Mouse (Mus musculus) testis, adult 2 months (tissue): Measurements from ENCODE around the gene Fkbpl. TPM values are rescaled to one million over a fixed set of nuclear protein-coding genes. Genes with fewer than 3 reads are reported as not detected.

Source experiments
- H3K27ac ChIP-seq: fragments of 200-500 bp; 2 replicates; pipeline ENCODE4 v1.5.1; 2012; ENCODE audit warnings: low read depth, low read length; ENCODE audit not compliant: control insufficient read depth, insufficient read depth
- H3K27me3 ChIP-seq: fragments of 200-500 bp; 2 replicates; pipeline ENCODE4 v1.6.1; 2012; ENCODE audit warnings: mild to moderate bottlenecking, low read length, moderate library complexity; ENCODE audit not compliant: control insufficient read depth, insufficient read depth
- H3K36me3 ChIP-seq: fragments of 200-500 bp; 2 replicates; pipeline ENCODE4 v1.6.1; 2012; ENCODE audit warnings: mild to moderate bottlenecking, low read length; ENCODE audit not compliant: control insufficient read depth, insufficient read depth
- H3K4me1 ChIP-seq: fragments of 200-500 bp; 2 replicates; pipeline ENCODE4 v1.6.1; 2012; ENCODE audit warnings: low read length; ENCODE audit not compliant: control insufficient read depth, insufficient read depth
- H3K4me3 ChIP-seq: fragments of 200-500 bp; 2 replicates; pipeline ENCODE4 v1.5.1; 2012; ENCODE audit warnings: low read depth, mild to moderate bottlenecking, low read length, moderate library complexity, mixed read lengths; ENCODE audit not compliant: control insufficient read depth
- CTCF ChIP-seq: fragments of 200-500 bp; IDR thresholded peaks from 2 replicates; pipeline ENCODE4 v1.5.1; 2012; ENCODE audit warnings: low read depth, mild to moderate bottlenecking, inconsistent platforms, low read length, moderate library complexity; ENCODE audit not compliant: control insufficient read depth, insufficient read depth, insufficient replicate concordance
- POLR2A ChIP-seq: fragments of 200-500 bp; IDR thresholded peaks from 2 replicates; pipeline ENCODE4 v1.6.1; 2012; ENCODE audit warnings: low read depth, mild to moderate bottlenecking, inconsistent platforms, low read length, moderate library complexity; ENCODE audit not compliant: control insufficient read depth
- polyA plus RNA-seq: library from polyadenylated mRNA; depleted of rRNA; stranded (reverse); fragments of >200 nt; gene quantifications from 2 replicates; pipeline ENCODE4 v1.2.3, GENCODE M21; 2012

Gene Fkbpl
- polyA plus RNA-seq, 1 experiment = 156 TPM

DNA sequence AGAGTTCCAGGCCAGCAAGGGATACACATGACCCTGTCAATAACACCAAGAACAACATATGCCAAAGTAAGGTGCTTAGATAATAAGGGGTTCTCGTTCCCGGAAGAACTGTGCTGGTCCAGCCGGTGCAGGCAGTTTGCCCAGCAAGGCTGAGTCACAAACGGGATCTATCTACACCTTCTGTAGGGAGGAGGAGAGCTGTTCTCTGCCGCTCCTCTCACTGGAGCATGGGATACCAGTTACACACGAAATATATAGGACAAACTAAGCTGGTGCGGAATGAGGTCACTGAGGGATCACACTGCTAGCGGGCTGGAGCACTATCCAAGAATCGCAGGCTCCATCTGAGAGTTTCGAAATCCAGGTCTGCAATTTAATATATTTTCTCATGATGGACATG is 620 bp upstream of the Fkbpl start:
- no peaks in the 10 kb centered on the region for H3K27me3 ChIP-seq
- peaks cover 21% of the 10 kb centered on the region for H3K4me1 ChIP-seq
- H3K4me3 ChIP-seq = peak overlapping the region; percentile 95
- no peaks in the 10 kb centered on the region for H3K36me3 ChIP-seq
- H3K27ac ChIP-seq = peak overlapping the region; percentile 72
- TF ChIP-seq POLR2A (no peak; the same call in 1 of the 2 replicates), CTCF (no peak)

DNA sequence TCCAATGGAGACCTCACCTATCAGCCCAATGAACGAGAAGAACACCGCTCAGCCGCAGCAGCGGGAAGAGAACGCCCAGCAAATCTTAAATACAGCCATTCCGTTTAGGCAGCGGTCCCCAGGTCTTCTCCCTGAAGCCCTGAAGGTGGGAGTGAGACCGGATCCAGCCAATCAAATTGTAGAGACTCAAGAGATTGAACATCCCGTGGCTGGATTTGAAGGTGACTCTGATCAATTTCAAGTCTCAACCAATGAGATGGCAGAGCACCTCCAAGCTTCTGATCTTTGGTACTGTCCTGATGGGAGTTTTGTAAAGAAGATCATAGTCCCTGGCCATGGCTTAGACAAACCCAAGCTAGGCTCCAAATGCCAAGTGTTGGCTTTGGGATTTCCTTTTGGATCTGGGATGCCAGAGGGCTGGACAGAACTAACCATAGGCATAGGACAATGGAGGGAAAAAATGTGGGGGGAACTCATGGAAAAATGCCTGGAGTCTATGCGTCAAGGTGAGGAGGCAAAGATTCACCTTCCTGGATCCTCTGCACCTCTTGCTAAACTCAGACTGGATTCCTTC is 779 bp downstream of the Fkbpl start:
- TF ChIP-seq CTCF = no peak
- TF ChIP-seq POLR2A = no peak
- Histone ChIP-seq H3K4me1 (peaks cover 21% of the 10 kb centered on the region), H3K4me3 (peak overlapping the region; percentile 95), H3K36me3 (no peaks in the 10 kb centered on the region; the same call in 1 of the 2 replicates), H3K27ac (peak overlapping the region; percentile 63), H3K27me3 (no peaks in the 10 kb centered on the region)

DNA sequence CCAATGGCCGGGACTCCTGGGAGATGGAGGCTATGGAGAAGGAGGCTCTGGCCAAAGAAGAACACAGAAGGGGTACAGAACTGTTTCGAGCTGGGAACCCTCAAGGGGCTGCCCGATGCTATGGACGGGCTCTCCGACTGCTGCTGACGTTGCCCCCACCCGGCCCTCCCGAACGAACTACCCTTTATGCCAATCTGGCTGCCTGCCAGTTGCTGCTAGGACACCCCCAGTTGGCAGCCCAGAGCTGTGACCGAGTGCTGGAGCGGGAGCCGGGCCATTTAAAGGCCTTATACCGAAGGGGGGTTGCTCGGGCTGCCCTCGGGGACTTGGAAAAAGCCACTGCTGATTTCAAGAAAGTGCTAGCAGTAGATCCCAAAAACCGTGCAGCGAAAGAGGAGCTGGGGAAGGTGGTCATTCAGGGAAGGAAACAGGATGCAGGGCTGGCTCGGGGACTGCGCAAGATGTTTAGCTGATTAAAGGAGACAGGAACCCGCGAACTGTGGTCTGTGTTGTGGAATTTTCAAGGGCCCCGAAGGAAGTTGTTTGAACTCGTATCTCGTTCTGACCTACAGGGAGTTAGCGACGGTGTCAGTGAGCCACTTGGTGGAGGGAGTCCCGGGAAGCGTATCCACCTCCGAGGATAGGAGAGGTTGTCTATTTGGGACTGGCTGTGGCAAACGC is 1.4 kb downstream of the Fkbpl start:
- H3K4me1 ChIP-seq = peaks cover 21% of the 10 kb centered on the region
- H3K36me3 ChIP-seq = peaks cover 3% of the 10 kb centered on the region
- H3K27me3 ChIP-seq = no peaks in the 10 kb centered on the region
- TF ChIP-seq POLR2A = no peak
- TF ChIP-seq CTCF = no peak
- peak overlapping the region; percentile 95 for H3K4me3 ChIP-seq
- no peak overlapping the region for H3K27ac ChIP-seq

- Histone ChIP-seq H3K36me3 (peaks cover 7% of the 10 kb centered on the region), H3K4me3 (peak within 1 kb of the TSS; percentile 95), H3K4me1 (peaks cover 21% of the 10 kb centered on the region), H3K27me3 (no peaks in the 10 kb centered on the region), H3K27ac (peak within 1 kb of the TSS; percentile 79)
- TF ChIP-seq CTCF (no peak), POLR2A (peak; percentile 25; the same call in 1 of the 2 replicates)
Observed at GRCm38 (mm10) chr17:34646906-34647787, 2.6 kb downstream of the Fkbpl start, which contains the start of gene Atf6b. Atf6b (plus strand) TSS chr17:34647146.

- TF ChIP-seq CTCF (no peak), POLR2A (no peak)
- Histone ChIP-seq H3K36me3 (peaks cover 13% of the 10 kb centered on the region), H3K27ac (no peak overlapping the region), H3K4me1 (peaks cover 21% of the 10 kb centered on the region), H3K27me3 (no peaks in the 10 kb centered on the region), H3K4me3 (no peak overlapping the region; the same call in 1 of the 2 replicates)
Observed at GRCm38 (mm10) chr17:34648141-34648890, 3.8 kb downstream of the Fkbpl start.

- TF ChIP-seq POLR2A (no peak), CTCF (no peak)
- no peak overlapping the region for H3K27ac ChIP-seq
- no peak overlapping the region for H3K4me3 ChIP-seq
- peaks cover 17% of the 10 kb centered on the region for H3K4me1 ChIP-seq
- peaks cover 16% of the 10 kb centered on the region for H3K36me3 ChIP-seq
- H3K27me3 ChIP-seq = no peaks in the 10 kb centered on the region
Observed at GRCm38 (mm10) chr17:34649106-34649864, 4.7 kb downstream of the Fkbpl start.
